Mouse (Mus musculus) C2C12 (cell line): ENCODE results near the gene Reln.

ENCODE experiments used
- MAX ChIP-seq: IDR thresholded peaks from one replicate; pipeline ENCODE4 v1.6.1; 2011; ENCODE audit warnings: mild to moderate bottlenecking, control low read depth
- USF1 ChIP-seq: IDR thresholded peaks from one replicate; pipeline ENCODE4 v1.6.1; 2011; ENCODE audit warnings: low read depth, mild to moderate bottlenecking, control low read depth, moderate library complexity

DNA sequence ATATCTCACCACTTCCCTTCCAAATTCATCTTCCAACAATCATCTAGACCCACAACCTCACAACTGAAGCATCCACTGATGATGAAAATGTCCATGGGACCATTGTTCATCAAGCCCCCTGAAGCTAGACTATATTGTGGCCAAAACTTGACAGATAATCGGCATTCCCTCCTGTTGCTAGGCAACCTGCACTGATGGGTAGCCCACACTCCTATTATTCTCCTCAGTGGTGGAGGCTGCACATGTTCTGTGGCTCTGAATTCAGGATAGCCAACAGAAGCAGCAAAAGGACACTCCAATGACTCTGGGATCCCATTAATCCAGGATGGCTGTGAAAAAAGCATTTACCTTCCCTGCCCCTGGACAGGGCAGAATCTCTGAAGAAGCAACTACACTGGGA is 40.8 kb downstream of the Reln start:
- TF ChIP-seq MAX (no peak), USF1 (no peak)
